Mouse (Mus musculus) heart, adult 2 months (tissue): ENCODE results near the gene Frmd8.
A peak's percentile ranks its signal among the peaks of the same experiment; 100 is the strongest.

Experiments
- CTCF ChIP-seq: fragments of 200-600 bp; IDR thresholded peaks from 2 replicates; pipeline ENCODE4 v1.8.1; 2022; ENCODE audit warnings: antibody characterized with exemption, mild to moderate bottlenecking, moderate library complexity
- EP300 ChIP-seq: fragments of 200-500 bp; IDR thresholded peaks from 2 replicates; pipeline ENCODE4 v1.6.1; 2011; ENCODE audit warnings: low read depth, low read length, control low read depth; ENCODE audit not compliant: insufficient read depth
- POLR2A ChIP-seq: fragments of 200-500 bp; IDR thresholded peaks from 2 replicates; pipeline ENCODE4 v1.6.1; 2011; ENCODE audit warnings: mild to moderate bottlenecking, low read depth, low read length, control low read depth; ENCODE audit not compliant: insufficient read depth

DNA sequence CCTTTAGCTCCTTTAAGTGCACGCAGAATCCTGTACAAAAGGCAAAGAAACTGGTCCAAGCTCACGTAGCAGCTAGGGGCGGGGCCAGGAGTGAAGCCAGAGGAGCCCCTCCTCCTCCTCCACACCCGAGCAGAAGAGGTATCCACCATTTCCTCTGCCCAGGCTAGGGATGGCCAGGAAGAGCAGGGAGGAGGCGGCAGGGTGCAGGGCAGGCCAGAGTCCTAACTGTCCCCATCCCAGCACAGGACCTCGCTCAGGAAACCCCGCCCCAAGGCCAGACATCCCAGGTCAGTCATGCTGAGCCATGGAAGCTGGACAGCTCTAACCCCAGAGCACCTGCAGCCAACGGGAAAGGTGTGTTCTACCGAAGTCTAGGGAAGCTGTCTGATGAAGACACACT lies 46.6 kb upstream of the Frmd8 start:
- TF ChIP-seq CTCF: no peak
- TF ChIP-seq EP300: peak; percentile 73; the same call in 1 of the 2 replicates
- TF ChIP-seq POLR2A: no peak; the same call in 1 of the 2 replicates
